Mouse (Mus musculus): Measurements from ENCODE around the gene Ppp6r1. TPM values are rescaled to one million over a fixed set of nuclear protein-coding genes. Genes with fewer than 3 reads are reported as not detected.
A peak's percentile ranks its signal among the peaks of the same experiment; 100 is the strongest.

Ppp6r1 gene
- polyA plus RNA-seq (2015; fragmentation: Nextera tagmentation; extraction: Ambion mirVana): 6.5 and 8.1 TPM in 2 replicates

- Histone ChIP-seq H3K4me1 (replicated peaks) (peaks cover 60% of the 10 kb centered on the region), H3K36me3 (replicated peaks) (peaks cover 17% of the 10 kb centered on the region; the same call in 1 of the 2 replicates), H3K27me3 (no peaks in the 10 kb centered on the region), H3K9ac (peak within 1 kb of the TSS; percentile 98), H3K4me3 (replicated peaks) (peak within 1 kb of the TSS; percentile 92), H3K9me3 (replicated peaks) (no peaks in the 10 kb centered on the region), H3K4me2 (peak within 1 kb of the TSS; percentile 96), H3K27ac (replicated peaks) (peak within 1 kb of the TSS; percentile 92)
- peak; percentile 98 for ATAC-seq (ENCODE audit: insufficient read depth)
- under 1% methylated on average over 54 of the region's 54 CpGs for WGBS (ENCODE audit: insufficient replicate concordance)
These were observed at the start of gene Ppp6r1 for GRCm38 (mm10) chr7:4658912-4659551. Gene Ppp6r1 (minus strand): TSS chr7:4659019.

GRCm38 (mm10) chr7:4705098-4705497 lies 46.3 kb upstream of the Ppp6r1 start:
- Histone ChIP-seq H3K9me3 (replicated peaks) (no peaks in the 10 kb centered on the region), H3K36me3 (replicated peaks) (no peaks in the 10 kb centered on the region), H3K4me3 (replicated peaks) (no peak overlapping the region), H3K27me3 (peaks cover 13% of the 10 kb centered on the region), H3K27ac (replicated peaks) (no peak overlapping the region), H3K4me2 (peak overlapping the region; percentile 47), H3K4me1 (replicated peaks) (peaks cover 6% of the 10 kb centered on the region), H3K9ac (no peak overlapping the region)
- ATAC-seq (ENCODE audit: insufficient read depth): no peak
- WGBS (ENCODE audit: insufficient replicate concordance): 27% methylated on average over 18 of the region's 18 CpGs

GRCm38 (mm10) chr7:4703195-4703594 lies 44.4 kb upstream of the Ppp6r1 start:
- no peaks in the 10 kb centered on the region for H3K9me3 ChIP-seq (replicated peaks)
- no peaks in the 10 kb centered on the region for H3K36me3 ChIP-seq (replicated peaks)
- H3K27me3 ChIP-seq: peaks cover 12% of the 10 kb centered on the region
- WGBS (ENCODE audit: insufficient replicate concordance): 69% methylated on average over 7 of the region's 7 CpGs
- peaks cover 6% of the 10 kb centered on the region for H3K4me1 ChIP-seq (replicated peaks)
- no peak overlapping the region for H3K4me2 ChIP-seq
- no peak overlapping the region for H3K4me3 ChIP-seq (replicated peaks)
- ATAC-seq (ENCODE audit: insufficient read depth): no peak
- no peak overlapping the region for H3K27ac ChIP-seq (replicated peaks)
- no peak overlapping the region for H3K9ac ChIP-seq

- Histone ChIP-seq H3K4me1 (replicated peaks) (peaks cover 5% of the 10 kb centered on the region), H3K27me3 (peaks cover 9% of the 10 kb centered on the region), H3K9ac (no peak overlapping the region), H3K9me3 (replicated peaks) (no peaks in the 10 kb centered on the region), H3K4me2 (no peak overlapping the region), H3K36me3 (replicated peaks) (no peaks in the 10 kb centered on the region), H3K4me3 (replicated peaks) (no peak overlapping the region), H3K27ac (replicated peaks) (no peak overlapping the region)
- no peak for ATAC-seq (ENCODE audit: insufficient read depth)
- WGBS (ENCODE audit: insufficient replicate concordance): 66% methylated on average over 8 of the region's 8 CpGs
These were observed 43.5 kb upstream of the Ppp6r1 start for GRCm38 (mm10) chr7:4702334-4702733.

GRCm38 (mm10) chr7:4693004-4693403 lies 34.2 kb upstream of the Ppp6r1 start:
- H3K27me3 ChIP-seq: peaks cover 42% of the 10 kb centered on the region
- H3K4me1 ChIP-seq (replicated peaks): peaks cover 7% of the 10 kb centered on the region; the same call in 1 of the 2 replicates
- H3K27ac ChIP-seq (replicated peaks): no peak overlapping the region
- no peak for ATAC-seq (ENCODE audit: insufficient read depth)
- no peak overlapping the region for H3K9ac ChIP-seq
- no peak overlapping the region for H3K4me3 ChIP-seq (replicated peaks)
- H3K9me3 ChIP-seq (replicated peaks): no peaks in the 10 kb centered on the region
- WGBS (ENCODE audit: insufficient replicate concordance): 71% methylated on average over 6 of the region's 6 CpGs
- H3K36me3 ChIP-seq (replicated peaks): no peaks in the 10 kb centered on the region
- no peak overlapping the region for H3K4me2 ChIP-seq

- WGBS (ENCODE audit: insufficient replicate concordance): 26% methylated on average over 25 of the region's 35 CpGs
- Histone ChIP-seq H3K4me2 (peak overlapping the region; percentile 64), H3K4me1 (replicated peaks) (peaks cover 7% of the 10 kb centered on the region; the same call in 1 of the 2 replicates), H3K9ac (peak overlapping the region; percentile 27; the same call in 1 of the 2 replicates), H3K27ac (replicated peaks) (no peak overlapping the region), H3K4me3 (replicated peaks) (peak overlapping the region; percentile 45), H3K27me3 (peaks cover 42% of the 10 kb centered on the region), H3K36me3 (replicated peaks) (no peaks in the 10 kb centered on the region), H3K9me3 (replicated peaks) (no peaks in the 10 kb centered on the region)
- no peak for ATAC-seq (ENCODE audit: insufficient read depth)
These were observed 32.3 kb upstream of the Ppp6r1 start for GRCm38 (mm10) chr7:4690951-4691653.

GRCm38 (mm10) chr7:4690387-4690786 lies 31.6 kb upstream of the Ppp6r1 start, which contains the start of gene Brsk1:
Gene Brsk1 (plus strand): TSS chr7:4690604.
- Histone ChIP-seq H3K27ac (replicated peaks) (no peak within 1 kb of the TSS), H3K4me3 (replicated peaks) (peak within 1 kb of the TSS; percentile 45), H3K4me2 (peak within 1 kb of the TSS; percentile 64), H3K9ac (peak within 1 kb of the TSS; percentile 27; the same call in 1 of the 2 replicates), H3K4me1 (replicated peaks) (peaks cover 10% of the 10 kb centered on the region), H3K27me3 (peaks cover 42% of the 10 kb centered on the region), H3K9me3 (replicated peaks) (no peaks in the 10 kb centered on the region), H3K36me3 (replicated peaks) (no peaks in the 10 kb centered on the region)
- ATAC-seq (ENCODE audit: insufficient read depth): no peak
- WGBS (ENCODE audit: insufficient replicate concordance): under 1% methylated on average over 16 of the region's 18 CpGs

- Histone ChIP-seq H3K27me3 (peaks cover 13% of the 10 kb centered on the region), H3K36me3 (replicated peaks) (peaks cover 19% of the 10 kb centered on the region), H3K4me3 (replicated peaks) (peak within 1 kb of the TSS; percentile 87), H3K4me2 (peak within 1 kb of the TSS; percentile 92), H3K9me3 (replicated peaks) (no peaks in the 10 kb centered on the region), H3K27ac (replicated peaks) (peak within 1 kb of the TSS; percentile 80), H3K4me1 (replicated peaks) (peaks cover 27% of the 10 kb centered on the region), H3K9ac (peak within 1 kb of the TSS; percentile 58)
- peak; percentile 97 for ATAC-seq (ENCODE audit: insufficient read depth)
- under 1% methylated on average over 32 of the region's 32 CpGs for WGBS (ENCODE audit: insufficient replicate concordance)
These were observed 26.0 kb upstream of the Ppp6r1 start, which contains the start of gene Hspbp1 for GRCm38 (mm10) chr7:4684632-4685417. Gene Hspbp1 (minus strand): TSS chr7:4685068.

GRCm38 (mm10) chr7:4684203-4684602 lies 25.4 kb upstream of the Ppp6r1 start:
- ATAC-seq (ENCODE audit: insufficient read depth): no peak
- Histone ChIP-seq H3K4me1 (replicated peaks) (peaks cover 27% of the 10 kb centered on the region), H3K9me3 (replicated peaks) (no peaks in the 10 kb centered on the region), H3K27ac (replicated peaks) (peak overlapping the region; percentile 80), H3K4me3 (replicated peaks) (peak overlapping the region; percentile 87), H3K36me3 (replicated peaks) (peaks cover 23% of the 10 kb centered on the region), H3K4me2 (peak overlapping the region; percentile 92), H3K9ac (peak overlapping the region; percentile 58), H3K27me3 (peaks cover 7% of the 10 kb centered on the region; the same call in 1 of the 2 replicates)
- WGBS (ENCODE audit: insufficient replicate concordance): 3% methylated on average over 13 of the region's 13 CpGs

- 56% methylated on average over 5 of the region's 5 CpGs for WGBS (ENCODE audit: insufficient replicate concordance)
- Histone ChIP-seq H3K9ac (no peak overlapping the region), H3K36me3 (replicated peaks) (peaks cover 24% of the 10 kb centered on the region), H3K4me3 (replicated peaks) (no peak overlapping the region), H3K9me3 (replicated peaks) (no peaks in the 10 kb centered on the region), H3K27me3 (no peaks in the 10 kb centered on the region), H3K4me1 (replicated peaks) (peaks cover 27% of the 10 kb centered on the region), H3K27ac (replicated peaks) (no peak overlapping the region), H3K4me2 (no peak overlapping the region)
- no peak for ATAC-seq (ENCODE audit: insufficient read depth)
These were observed 24.5 kb upstream of the Ppp6r1 start for GRCm38 (mm10) chr7:4683307-4683706.
